Mouse (Mus musculus): ENCODE results near the gene Gm10553. TPM values are rescaled to one million over a fixed set of nuclear protein-coding genes. Genes with fewer than 3 reads are reported as not detected.
"Not testable (repeated sequence)": the region's sequence is repeated elsewhere in the genome, so short reads cannot be mapped to it uniquely, and the experiment has no call there.

Gm10553 gene
- polyA plus RNA-seq (2012; rRNA removed): not detected in 2 replicates

DNA sequence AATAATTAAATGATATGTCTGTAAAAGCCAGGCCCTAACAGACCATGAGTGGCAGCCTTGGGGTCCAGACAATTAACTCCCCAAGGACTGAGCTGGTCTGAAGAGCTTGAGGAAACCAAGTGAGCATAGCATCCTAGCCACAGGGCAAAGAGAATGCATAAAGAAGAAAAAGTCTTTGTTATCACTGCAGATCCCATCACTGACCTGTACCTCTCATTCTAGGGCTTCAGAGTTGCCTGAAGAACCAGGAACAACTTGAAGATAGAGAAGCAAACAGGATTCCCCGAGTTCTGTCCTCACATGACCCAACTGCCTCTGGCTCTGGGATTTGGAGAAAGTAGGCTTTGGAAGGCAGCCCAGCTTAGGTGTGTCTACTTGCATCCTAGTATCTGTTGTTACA is at the start of gene Gm10553:
Gm10553 (plus strand) TSS at position 301 of the 400 bp plus-strand sequence.
- not testable (repeated sequence) for DNase-seq (ENCODE audit: low read depth)

DNA sequence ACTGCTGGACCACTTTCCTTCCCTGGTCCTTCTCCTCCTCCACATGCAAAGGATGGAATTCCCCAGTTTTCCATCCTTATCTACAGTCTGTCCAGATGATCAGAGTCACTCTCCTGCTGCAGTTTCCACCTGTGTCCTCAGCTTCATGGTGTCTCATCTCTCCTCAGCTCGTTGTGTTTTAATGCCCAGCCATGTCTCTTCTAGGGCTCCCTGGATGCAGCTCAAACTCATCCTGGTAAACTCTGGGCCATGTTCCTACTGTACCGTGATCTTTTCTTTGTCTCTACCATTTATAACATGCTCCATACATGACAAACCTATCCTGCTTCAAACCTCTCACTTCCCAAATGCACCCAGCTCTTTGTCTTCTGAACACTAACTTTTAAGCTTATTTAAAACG is 28.3 kb upstream of the Gm10553 start:
- not testable (repeated sequence) for DNase-seq (ENCODE audit: low read depth)

DNA sequence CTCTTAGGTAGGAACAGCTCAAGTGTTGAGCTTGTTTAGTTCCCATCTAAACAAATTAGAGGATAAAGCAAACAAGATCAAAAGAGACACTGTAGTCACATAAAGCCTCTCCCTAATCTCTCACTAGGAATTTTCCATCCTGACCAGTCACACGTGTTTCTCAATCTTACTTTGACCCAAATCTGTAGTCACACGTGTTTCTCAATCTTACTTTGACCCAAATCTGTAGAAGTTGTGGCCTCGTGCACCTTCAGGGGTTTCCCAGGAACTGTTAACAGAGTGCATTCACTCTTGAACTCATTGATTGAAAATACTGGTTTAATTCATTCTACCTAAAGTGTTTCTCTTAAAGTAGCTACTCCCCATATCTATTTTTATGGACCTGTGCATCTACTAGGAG is 26.9 kb upstream of the Gm10553 start:
- not testable (repeated sequence) for DNase-seq (ENCODE audit: low read depth)

DNA sequence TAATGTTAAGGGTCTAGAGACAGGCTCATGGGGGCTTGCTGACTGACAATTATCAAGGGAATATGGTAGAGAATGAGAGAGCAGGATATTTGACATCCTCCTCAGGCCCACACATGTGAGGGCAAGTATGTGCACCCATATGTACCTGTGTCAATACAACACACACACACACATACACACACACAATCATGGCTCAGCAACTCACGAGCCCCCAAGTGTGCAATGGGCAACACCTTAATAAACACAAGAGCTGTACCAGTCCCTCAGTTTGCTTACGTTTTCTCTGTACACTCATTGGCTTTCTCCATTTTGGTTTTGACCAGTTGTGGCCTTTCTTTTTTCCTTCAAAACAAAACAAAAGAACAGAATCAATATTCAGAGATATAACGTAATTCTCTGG is 15.2 kb upstream of the Gm10553 start:
- DNase-seq (ENCODE audit: low read depth): not testable (repeated sequence)

DNA sequence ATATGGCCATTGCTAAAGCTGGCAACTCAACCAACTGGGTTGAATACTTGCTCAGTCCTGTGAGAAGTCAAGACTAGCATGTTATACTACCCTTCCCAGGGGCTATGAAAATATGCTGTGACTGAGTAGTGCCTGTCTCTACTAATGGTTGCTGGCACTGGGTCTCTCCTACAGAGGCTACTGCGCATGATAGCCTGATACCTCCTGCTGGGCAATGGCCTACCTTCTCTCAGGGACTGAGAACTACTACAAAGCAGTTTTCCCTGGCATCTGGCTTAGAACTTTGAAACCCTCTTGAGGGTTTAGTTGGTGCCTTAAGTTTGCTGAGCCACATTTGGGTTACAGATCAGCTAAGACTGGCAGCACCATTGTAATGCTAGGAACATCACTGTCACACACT is 13.8 kb upstream of the Gm10553 start:
- DNase-seq (ENCODE audit: low read depth): not testable (repeated sequence)

DNA sequence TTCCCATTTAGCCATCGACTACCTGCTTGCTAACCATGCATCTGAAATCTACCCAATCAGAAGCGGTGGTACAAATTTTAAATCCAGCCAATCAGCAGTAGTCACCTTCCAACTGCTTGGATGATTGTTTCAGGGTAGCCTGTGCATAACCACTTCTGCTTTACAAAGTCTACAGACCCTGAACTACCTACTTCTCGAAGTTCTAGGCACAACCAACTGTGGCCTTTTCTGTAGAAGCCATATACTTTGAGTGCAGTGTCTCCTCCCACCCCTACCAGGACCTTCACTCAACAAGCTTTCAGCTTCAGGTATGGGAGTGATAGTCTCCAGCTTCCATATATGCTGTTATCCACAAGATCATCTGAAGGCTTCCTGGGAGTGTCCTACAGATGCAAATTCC is 7.8 kb upstream of the Gm10553 start:
- not testable (repeated sequence) for DNase-seq (ENCODE audit: low read depth)

DNA sequence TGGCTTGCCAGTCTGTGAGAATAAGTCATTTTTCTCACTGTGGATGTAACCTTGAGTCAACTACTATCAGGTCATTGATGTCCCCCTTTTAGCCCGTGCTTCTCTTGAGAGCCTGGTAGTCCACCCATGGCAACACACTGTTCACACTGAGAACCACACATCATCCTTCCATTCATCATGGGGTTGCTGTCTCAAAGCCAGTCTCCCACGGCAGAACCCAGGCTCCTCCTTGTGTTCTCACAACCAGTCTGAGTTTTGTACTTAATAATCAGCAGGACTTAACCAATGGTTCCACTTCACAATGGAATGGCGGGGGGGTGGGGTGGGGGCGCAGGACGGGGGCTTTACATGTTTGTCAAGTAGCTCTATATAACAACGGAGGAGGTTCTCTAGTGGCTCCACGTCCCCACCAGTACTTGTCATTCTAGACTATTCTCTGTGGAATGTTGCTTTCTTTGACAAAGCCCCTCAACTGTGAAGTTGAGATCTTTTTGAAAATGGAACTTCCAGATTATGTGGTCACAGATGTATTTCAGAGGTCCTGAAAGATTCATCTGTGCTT is 6.9 kb upstream of the Gm10553 start:
- not testable (repeated sequence) for DNase-seq (ENCODE audit: low read depth)

DNA sequence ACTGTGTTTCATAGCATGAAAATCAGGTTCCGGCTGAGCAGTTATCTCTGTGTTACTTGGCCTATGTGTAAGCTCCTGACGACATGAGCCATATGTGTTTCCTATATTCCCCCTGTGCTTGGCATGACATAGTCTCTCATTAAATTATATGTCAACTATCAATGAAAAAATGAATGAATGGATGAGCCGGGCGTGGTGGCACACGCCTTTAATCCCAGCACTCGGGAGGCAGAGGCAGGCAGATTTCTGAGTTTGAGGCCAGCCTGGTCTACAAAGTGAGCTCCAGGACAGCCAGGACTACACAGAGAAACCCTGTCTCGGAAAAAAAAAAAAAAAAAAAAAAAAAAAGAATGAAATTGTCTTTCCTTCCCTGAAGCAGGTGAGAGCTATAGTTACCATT is 883 bp upstream of the Gm10553 start:
- not testable (repeated sequence) for DNase-seq (ENCODE audit: low read depth)

DNA sequence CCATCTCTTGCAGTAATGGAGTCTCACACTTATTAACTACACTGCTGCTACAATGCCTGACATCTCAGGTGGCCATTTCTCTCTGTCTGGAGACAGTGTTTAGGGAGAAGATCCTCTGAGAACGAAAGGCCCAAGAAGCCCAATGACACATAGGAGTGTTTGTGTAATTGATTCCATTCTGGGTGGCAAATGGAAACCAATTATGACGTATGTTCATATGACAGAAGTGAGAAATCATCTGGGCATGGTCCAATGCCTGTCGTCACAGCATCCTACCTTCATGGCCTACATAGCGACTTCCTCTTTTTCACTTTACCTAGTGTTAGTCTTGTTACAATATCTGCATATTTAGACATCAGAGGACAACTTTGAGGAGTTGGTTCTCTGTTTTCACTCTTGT is 1.8 kb downstream of the Gm10553 start:
- not testable (repeated sequence) for DNase-seq (ENCODE audit: low read depth)

DNA sequence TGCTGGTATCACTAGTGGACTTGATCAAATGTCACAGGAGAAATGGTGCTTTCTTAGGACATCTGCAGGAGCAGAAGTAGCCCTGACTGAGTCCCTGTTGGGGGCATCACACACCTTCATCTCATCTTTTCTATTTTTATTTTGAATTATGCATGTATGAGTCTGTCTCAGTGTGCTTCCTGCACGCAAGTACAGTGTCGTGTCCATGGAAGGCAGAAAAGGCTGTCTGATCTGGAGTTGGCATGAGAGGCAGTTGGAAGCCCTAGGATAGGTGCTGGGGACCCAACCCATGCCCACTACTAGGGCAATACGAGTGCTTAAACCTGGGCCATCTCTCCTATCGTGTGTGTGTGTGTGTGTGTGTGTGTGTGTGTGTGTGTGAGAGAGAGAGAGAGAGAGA is 5.4 kb downstream of the Gm10553 start:
- not testable (repeated sequence) for DNase-seq (ENCODE audit: low read depth)

DNA sequence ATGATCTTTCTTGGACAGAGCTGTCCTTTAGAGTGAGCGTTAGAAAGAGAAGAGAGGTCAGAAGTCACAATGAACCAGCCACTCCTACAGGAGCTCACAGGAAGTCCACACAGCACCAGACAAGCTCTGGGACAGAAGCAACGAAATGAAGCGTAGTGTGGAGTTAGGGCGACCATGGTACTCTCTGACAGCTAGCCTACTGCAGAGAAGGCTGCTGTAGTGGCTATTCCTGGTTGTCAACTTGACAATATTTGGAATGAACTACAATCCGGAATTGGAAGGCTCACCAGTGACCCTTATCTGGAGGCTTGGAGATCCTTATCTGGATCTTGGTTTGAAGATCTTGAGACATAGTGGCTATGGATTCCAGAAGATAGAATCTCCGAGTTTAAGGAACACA is 6.0 kb downstream of the Gm10553 start:
- not testable (repeated sequence) for DNase-seq (ENCODE audit: low read depth)

DNA sequence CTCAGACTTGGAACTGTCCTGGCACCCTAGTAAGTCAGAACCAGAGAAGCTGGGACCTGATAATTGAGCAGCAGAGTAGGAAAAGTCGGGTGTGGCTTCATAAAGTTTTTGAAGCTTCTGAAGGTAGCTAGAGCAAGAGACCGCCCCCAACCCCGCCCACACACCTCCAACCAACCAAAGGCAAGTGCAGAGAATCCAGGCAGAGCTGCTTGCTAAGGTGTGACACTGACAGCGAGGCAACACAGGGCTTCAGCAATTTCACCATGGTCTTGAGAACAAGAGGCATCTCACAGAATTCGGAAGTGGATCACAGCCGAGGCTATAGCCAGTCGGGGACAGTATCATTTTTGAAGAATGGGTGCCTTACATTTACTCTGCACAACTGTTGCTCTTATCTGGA is 9.8 kb downstream of the Gm10553 start, which contains the start of gene A530032D15Rik:
A530032D15Rik (minus strand) TSS at position 101 of the 400 bp plus-strand sequence.
- not testable (repeated sequence) for DNase-seq (ENCODE audit: low read depth)

DNA sequence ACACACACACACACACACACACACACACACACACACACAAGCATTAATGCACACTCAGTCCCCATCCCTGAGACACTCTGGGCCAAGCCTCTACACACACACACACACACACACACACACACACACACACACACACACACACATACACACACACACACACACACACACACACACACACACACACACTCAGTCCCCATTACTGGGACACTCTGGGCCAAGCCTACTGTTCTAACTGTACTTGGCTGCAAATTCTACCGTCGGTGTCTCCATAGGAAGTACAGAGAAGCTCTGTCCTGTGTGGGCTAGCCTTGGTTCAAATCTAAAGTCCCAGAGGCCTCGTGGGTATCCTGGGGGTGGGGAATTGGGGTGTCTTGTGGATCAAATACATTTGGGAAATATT is 10.9 kb downstream of the Gm10553 start:
- DNase-seq (ENCODE audit: low read depth): not testable (repeated sequence)

DNA sequence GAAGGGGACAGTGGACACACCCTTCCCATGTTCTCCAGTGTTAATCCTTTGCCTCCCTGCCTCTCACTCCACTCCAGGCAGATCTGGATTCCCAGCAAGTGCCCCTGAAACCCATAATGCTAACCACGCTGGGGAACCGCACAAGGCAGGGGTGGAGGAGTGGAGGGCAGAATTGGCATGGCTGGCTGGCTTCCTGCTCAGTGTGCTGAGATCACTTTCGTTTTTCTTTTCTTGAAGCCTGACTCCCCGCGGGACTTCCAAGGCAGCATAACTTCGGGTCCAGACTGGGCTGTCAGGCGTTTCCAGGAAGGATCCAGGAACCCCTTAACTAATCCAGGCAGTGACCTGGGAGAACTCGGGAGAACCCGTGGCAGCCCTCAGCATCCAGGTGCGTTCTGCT is 11.6 kb downstream of the Gm10553 start:
- DNase-seq (ENCODE audit: low read depth): not testable (repeated sequence)

DNA sequence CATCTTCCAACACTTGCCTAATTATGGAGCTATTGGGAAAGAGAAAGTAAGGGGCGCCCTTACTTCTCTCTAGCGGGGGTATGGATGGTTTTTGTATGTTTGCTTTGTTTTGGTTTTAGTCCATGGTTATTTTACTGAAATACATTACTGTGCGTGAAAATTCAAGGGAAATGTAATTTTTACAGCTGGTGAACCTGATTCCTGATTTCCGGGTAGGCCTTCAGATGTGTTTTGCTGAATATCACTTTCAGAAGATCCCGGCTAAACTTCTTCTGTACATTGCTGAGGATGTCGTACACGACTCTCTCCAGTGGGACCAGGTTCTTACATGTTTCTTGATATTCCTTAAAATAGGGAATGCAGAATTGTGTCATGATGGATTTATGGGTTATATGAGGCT is 12.3 kb downstream of the Gm10553 start:
- not testable (repeated sequence) for DNase-seq (ENCODE audit: low read depth)

DNA sequence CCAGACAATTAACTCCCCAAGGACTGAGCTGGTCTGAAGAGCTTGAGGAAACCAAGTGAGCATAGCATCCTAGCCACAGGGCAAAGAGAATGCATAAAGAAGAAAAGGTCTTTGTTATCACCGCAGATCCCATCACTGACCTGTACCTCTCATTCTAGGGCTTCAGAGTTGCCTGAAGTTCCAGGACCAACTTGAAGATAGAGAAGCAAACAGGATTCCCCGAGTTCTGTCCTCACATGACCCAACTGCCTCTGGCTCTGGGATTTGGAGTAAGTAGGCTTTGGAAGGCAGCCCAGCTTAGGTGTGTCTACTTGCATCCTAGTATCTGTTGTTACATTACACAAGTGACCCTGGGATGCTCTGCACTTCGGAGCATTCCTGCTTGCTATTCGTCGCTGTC is 12.9 kb downstream of the Gm10553 start:
- not testable (repeated sequence) for DNase-seq (ENCODE audit: low read depth)

DNA sequence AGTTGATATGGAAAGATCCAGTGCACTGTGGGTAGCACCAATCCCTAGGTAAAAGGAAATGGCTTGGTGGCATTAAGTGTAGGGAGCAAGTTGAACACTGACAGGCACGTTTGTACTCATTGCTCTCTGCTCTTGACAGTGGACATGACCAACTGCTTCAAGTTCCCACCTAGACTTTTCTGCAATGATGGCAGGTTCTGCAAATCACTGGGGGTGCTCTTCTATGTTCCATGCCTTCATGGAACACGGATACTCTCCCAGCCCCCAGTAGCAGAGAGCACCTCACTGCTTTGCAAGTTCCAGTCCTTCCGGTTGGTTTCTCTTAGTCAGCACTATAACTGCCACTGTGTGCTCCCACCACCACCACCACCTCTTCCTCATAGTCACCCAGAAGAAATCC is 14.1 kb downstream of the Gm10553 start:
- not testable (repeated sequence) for DNase-seq (ENCODE audit: low read depth)

DNA sequence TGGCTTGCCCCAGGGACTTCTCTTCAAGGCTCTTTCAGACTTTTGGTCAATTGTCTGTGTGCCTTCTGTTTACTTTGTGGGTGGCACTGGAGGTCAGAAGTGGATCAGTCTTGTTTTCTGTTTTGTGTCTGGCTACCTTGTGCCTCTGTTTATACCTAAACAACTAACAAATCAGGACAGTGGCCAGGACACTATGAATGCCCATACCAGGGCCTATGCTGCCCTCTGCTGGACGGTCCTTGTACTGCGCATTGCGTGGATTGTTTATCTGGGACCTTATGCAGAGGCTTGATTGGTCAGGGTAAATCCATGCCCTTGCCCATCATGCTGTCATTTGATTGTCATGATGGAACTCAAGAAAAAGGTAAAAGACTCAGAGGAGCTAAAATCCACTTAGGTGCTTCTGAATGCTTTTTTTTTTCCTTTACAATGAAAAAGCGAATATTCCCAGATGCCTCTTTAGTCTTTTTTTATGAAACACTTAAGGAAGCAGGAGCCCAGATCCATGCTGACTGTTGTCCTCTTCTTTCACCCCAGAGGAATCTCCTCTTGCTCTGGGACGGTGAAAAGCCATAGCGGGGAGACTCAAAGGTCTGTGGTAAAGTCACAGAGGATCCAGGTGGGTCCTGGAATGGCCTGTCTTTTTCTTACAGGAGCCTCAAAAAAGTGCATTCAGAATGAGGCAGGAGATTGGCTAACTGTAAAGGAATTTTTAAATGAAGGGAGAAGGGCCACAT is 14.9 kb downstream of the Gm10553 start:
- DNase-seq (ENCODE audit: low read depth): not testable (repeated sequence)

DNA sequence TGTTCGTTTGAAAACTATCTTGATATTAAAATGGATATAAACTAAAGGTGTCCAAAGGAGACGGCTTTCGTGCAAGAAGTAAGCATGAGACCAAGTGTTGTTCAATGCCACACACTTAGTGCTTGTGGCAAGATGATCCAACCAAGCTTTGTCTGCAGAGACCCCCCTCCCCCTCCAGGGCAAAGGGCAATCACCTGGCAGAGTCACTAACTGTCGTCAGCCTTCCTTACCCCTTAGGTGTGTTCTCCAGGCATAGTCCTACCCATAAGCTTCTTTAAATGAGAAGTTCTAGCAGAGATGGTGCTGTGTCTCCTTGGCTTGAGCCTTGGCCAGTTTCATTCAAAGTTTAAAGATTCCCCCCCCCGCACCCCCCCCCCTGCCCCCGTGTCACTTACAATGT is 17.6 kb downstream of the Gm10553 start:
- DNase-seq (ENCODE audit: low read depth): not testable (repeated sequence)

DNA sequence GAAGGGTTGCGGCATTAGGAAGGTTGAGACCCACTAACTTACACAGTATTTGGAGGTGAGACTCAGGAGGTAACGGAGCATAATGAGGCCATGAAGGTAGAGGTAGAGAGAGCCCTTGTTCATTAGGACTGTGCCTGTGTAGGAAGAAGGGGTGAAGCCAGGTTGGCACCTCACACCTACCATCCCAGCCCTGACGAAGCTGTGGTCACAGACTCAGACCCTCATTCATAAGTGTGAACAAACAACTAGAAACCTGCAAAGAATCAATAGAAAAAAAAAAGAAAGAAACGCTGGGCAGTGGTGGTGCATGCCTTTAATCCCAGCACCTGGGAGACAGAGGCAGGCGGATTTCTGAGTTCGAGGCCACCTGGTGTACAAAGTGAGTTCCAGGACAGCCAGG is 18.4 kb downstream of the Gm10553 start:
- not testable (repeated sequence) for DNase-seq (ENCODE audit: low read depth)

DNA sequence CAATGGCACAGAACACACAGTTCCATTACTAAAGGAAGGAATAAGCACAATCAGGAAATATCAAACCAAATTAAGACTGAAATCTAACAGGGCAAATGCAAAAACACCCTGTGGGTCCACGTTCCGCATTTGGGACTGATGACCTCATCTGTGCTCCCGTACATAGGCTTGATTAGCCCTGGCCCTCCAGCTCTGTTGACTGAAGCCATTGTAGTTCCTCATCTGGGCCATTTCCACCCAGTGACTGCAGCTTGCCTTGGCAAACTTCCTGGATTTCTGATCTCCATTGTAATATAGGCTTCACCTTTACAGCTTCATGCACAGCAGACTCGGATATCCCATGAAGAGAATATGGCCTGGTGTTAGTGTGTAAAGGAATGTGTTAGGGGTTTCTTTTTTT is 21.9 kb downstream of the Gm10553 start:
- not testable (repeated sequence) for DNase-seq (ENCODE audit: low read depth)

DNA sequence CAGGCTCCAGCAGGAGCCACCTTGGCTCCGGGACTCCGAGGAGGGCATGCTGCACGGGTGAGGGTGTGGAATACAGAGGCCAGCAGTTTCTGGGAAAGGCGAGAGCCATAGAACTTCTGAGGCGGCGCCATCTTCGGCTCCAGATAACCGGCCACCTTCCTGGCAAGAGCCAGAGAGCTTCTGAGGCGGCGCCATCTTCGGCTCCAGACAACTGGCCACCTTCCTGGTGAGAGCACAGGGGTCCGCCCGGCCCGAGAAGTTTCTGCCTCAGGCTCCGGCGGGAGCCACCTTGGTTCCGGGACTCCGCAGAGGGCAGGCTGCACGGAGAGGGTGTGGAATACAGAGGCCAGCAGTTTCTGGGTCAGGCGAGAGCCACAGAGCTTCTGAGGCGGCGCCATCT is 33.7 kb downstream of the Gm10553 start:
- not testable (repeated sequence) for DNase-seq (ENCODE audit: low read depth)
